Mouse (Mus musculus) forebrain, embryonic 12.5 days (tissue): ENCODE data around the gene Pmp22. TPM values are rescaled to one million over a fixed set of nuclear protein-coding genes. Genes with fewer than 3 reads are reported as not detected.

Experiments
- ATAC-seq: fragments of 200-750 bp; cut with Nextera tagmentation; 2 replicates; pipeline ENCODE4 v1.8.0; 2017; ENCODE audit warnings: moderate TSS enrichment; ENCODE audit not compliant: low FRiP score
- H3K27ac ChIP-seq: fragments of 300-500 bp; sonication (generic); 2 replicates; pipeline ENCODE4 v1.5.1; 2016; ENCODE audit warnings: mild to moderate bottlenecking
- H3K27me3 ChIP-seq: fragments of 300-500 bp; sonication (generic); 2 replicates; pipeline ENCODE4 v1.6.1; 2016; ENCODE audit warnings: mild to moderate bottlenecking
- H3K36me3 ChIP-seq: fragments of 300-500 bp; sonication (generic); replicated peaks from 2 replicates; pipeline ENCODE4 v1.6.1; 2016; ENCODE audit warnings: mild to moderate bottlenecking
- H3K4me1 ChIP-seq: fragments of 300-500 bp; sonication (generic); 2 replicates; pipeline ENCODE4 v1.6.1; 2016
- H3K4me2 ChIP-seq: fragments of 300-500 bp; sonication (generic); 2 replicates; pipeline ENCODE4 v1.6.1; 2016; ENCODE audit warnings: mild to moderate bottlenecking, moderate library complexity
- H3K4me3 ChIP-seq: fragments of 300-500 bp; sonication (generic); replicated peaks from 2 replicates; pipeline ENCODE4 v1.5.1; 2016; ENCODE audit warnings: mild to moderate bottlenecking
- H3K9ac ChIP-seq: fragments of 300-500 bp; sonication (generic); 2 replicates; pipeline ENCODE4 v1.6.1; 2016; ENCODE audit warnings: mild to moderate bottlenecking
- H3K9me3 ChIP-seq: fragments of 300-500 bp; sonication (generic); 2 replicates; pipeline ENCODE4 v1.6.1; 2016
- WGBS: fragments of 180-500 bp; shearing (Covaris S2); methylation state at CpG from one replicate; pipeline ENCODE4 v1.1.7; 2016; 5-methylcytosine and 5-hydroxymethylcytosine counted together
- polyA plus RNA-seq: library from polyadenylated mRNA; unstranded; fragments of >200 nt; fragmentation: Nextera tagmentation; extraction: Ambion mirVana; gene quantifications from 2 replicates; pipeline ENCODE4 v1.2.1, GENCODE M21; 2016

The Pmp22 gene
- polyA plus RNA-seq, 1 experiment from 2014 or later: 20.5 TPM

GRCm38 (mm10) chr11:63110329-63110728 is 18.5 kb upstream of the Pmp22 start:
- Histone ChIP-seq H3K9me3 (no peaks in the 10 kb centered on the region), H3K9ac (no peak overlapping the region), H3K4me1 (no peaks in the 10 kb centered on the region; the same call in 1 of the 2 replicates), H3K36me3 (no peaks in the 10 kb centered on the region), H3K27ac (no peak overlapping the region), H3K4me3 (no peak overlapping the region), H3K4me2 (no peak overlapping the region), H3K27me3 (no peaks in the 10 kb centered on the region)
- WGBS: 90% methylated on average over 3 of the region's 3 CpGs
- ATAC-seq: no peak

- no peak overlapping the region for H3K27ac ChIP-seq
- no peaks in the 10 kb centered on the region for H3K27me3 ChIP-seq
- no peak overlapping the region for H3K4me3 ChIP-seq
- H3K4me1 ChIP-seq: no peaks in the 10 kb centered on the region
- no peak overlapping the region for H3K9ac ChIP-seq
- WGBS: 89% methylated on average over 8 of the region's 8 CpGs
- no peaks in the 10 kb centered on the region for H3K9me3 ChIP-seq
- no peak overlapping the region for H3K4me2 ChIP-seq
- no peaks in the 10 kb centered on the region for H3K36me3 ChIP-seq
- no peak for ATAC-seq
These were observed 13.8 kb upstream of the Pmp22 start for GRCm38 (mm10) chr11:63114807-63115641.

DNA sequence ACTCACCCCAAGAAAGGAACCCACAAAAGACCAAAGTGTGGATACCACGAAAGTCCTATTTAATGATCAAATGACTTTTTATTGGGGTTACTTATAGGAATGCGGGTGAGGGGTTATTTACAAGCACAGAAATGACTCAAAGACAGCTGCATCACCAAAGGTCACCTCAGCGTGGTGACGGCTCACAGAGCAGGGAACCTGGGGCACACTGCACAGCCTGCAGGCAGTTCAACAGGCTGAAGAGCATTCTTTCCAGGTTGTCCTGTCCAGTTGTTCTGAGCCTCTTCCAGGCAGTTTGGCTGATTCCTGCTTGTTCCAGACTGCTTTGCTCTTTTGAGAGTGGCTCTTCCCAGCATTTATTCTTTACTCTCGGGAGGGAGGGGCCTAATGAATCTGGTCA is 12.1 kb upstream of the Pmp22 start:
- WGBS: 89% methylated on average over 5 of the region's 5 CpGs
- Histone ChIP-seq H3K4me2 (no peak overlapping the region), H3K9me3 (no peaks in the 10 kb centered on the region), H3K4me3 (no peak overlapping the region), H3K9ac (no peak overlapping the region), H3K27me3 (no peaks in the 10 kb centered on the region), H3K4me1 (no peaks in the 10 kb centered on the region), H3K27ac (no peak overlapping the region), H3K36me3 (no peaks in the 10 kb centered on the region)
- no peak for ATAC-seq

DNA sequence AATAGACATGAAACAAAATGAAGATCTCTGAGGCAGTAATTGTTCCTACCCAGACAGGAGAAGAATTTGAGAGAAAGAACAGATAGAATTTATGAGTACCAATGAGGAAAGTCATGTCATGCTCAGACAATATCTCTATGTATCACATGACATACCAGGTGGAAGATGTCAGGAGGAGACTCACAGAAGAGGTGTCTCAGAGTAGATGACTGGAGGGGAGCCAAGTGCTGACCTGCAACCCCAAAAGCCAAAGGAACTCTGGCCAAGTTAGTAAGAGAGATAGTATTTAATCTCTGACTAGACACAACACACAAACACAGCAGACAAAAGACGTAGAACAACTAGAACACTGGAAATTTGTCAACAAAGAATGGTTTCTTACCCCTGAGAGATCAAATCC is 11.5 kb upstream of the Pmp22 start:
- Histone ChIP-seq H3K4me2 (no peak overlapping the region), H3K27ac (no peak overlapping the region), H3K9me3 (no peaks in the 10 kb centered on the region), H3K4me1 (0 out of 2 replicates have a peak, but pooled peaks cover 4% of the 10 kb centered on the region), H3K4me3 (no peak overlapping the region), H3K27me3 (no peaks in the 10 kb centered on the region), H3K36me3 (no peaks in the 10 kb centered on the region), H3K9ac (no peak overlapping the region)
- no peak for ATAC-seq
- 88% methylated on average over 1 of the region's 1 CpGs for WGBS

- H3K27ac ChIP-seq: no peak overlapping the region
- 94% methylated on average over 7 of the region's 7 CpGs for WGBS
- no peak for ATAC-seq
- no peaks in the 10 kb centered on the region for H3K36me3 ChIP-seq
- H3K9ac ChIP-seq: no peak overlapping the region
- H3K4me2 ChIP-seq: no peak overlapping the region
- 0 out of 2 replicates have a peak, but pooled peaks cover 4% of the 10 kb centered on the region for H3K4me1 ChIP-seq
- no peak overlapping the region for H3K4me3 ChIP-seq
- no peaks in the 10 kb centered on the region for H3K9me3 ChIP-seq
- no peaks in the 10 kb centered on the region for H3K27me3 ChIP-seq
These were observed 9.0 kb upstream of the Pmp22 start for GRCm38 (mm10) chr11:63119791-63120190.

- no peak overlapping the region for H3K4me3 ChIP-seq
- 0 out of 2 replicates have a peak, but pooled peaks cover 4% of the 10 kb centered on the region for H3K4me1 ChIP-seq
- no peak for ATAC-seq
- H3K9me3 ChIP-seq: no peaks in the 10 kb centered on the region
- H3K27me3 ChIP-seq: no peaks in the 10 kb centered on the region
- WGBS: 69% methylated on average over 2 of the region's 2 CpGs
- no peak overlapping the region for H3K4me2 ChIP-seq
- no peaks in the 10 kb centered on the region for H3K36me3 ChIP-seq
- no peak overlapping the region for H3K27ac ChIP-seq
- no peak overlapping the region for H3K9ac ChIP-seq
These were observed 6.5 kb upstream of the Pmp22 start for GRCm38 (mm10) chr11:63122249-63122648.

DNA sequence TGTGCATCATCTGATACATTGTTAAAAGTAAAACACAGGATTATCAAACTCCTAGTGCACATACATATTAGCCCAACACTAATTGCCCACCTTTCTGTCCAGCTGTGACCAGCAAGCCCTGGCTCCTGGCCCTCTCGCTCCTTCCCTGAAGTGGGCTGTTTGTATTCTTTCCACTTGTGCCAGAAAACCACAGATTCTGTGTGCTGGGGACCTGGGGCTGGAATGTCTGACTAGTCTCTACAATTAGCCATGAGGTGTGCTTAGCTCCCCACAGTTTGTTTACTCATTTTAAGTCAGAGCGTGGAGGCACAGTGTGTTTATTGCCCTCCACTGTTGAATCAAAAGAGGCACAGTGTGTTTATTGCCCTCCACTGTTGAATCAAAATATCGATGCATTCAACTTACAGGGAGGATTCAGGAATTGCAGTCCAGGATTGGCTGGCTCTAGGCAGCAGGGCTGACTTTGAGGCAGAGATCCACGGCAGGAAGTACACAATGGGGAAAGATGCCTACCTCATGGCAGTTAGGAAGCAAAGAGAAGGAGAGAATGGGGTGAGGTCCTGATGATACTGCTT is 5.9 kb upstream of the Pmp22 start:
- H3K36me3 ChIP-seq: no peaks in the 10 kb centered on the region
- H3K27me3 ChIP-seq: no peaks in the 10 kb centered on the region
- ATAC-seq: no peak
- no peak overlapping the region for H3K27ac ChIP-seq
- 0 out of 2 replicates have a peak, but pooled peaks cover 4% of the 10 kb centered on the region for H3K4me1 ChIP-seq
- H3K9me3 ChIP-seq: no peaks in the 10 kb centered on the region
- no peak overlapping the region for H3K4me3 ChIP-seq
- no peak overlapping the region for H3K9ac ChIP-seq
- 74% methylated on average over 4 of the region's 4 CpGs for WGBS
- H3K4me2 ChIP-seq: no peak overlapping the region

- no peak overlapping the region for H3K9ac ChIP-seq
- H3K4me1 ChIP-seq: 0 out of 2 replicates have a peak, but pooled peaks cover 4% of the 10 kb centered on the region
- H3K9me3 ChIP-seq: no peaks in the 10 kb centered on the region
- H3K27ac ChIP-seq: no peak overlapping the region
- no peak for ATAC-seq
- no peak overlapping the region for H3K4me2 ChIP-seq
- no peaks in the 10 kb centered on the region for H3K36me3 ChIP-seq
- H3K27me3 ChIP-seq: peaks cover 8% of the 10 kb centered on the region
- H3K4me3 ChIP-seq: no peak overlapping the region
- WGBS: 6% methylated on average over 4 of the region's 4 CpGs
These were observed 4.5 kb upstream of the Pmp22 start for GRCm38 (mm10) chr11:63124316-63124715.

GRCm38 (mm10) chr11:63125832-63126456 is 2.8 kb upstream of the Pmp22 start:
- no peaks in the 10 kb centered on the region for H3K9me3 ChIP-seq
- no peak for ATAC-seq
- H3K27me3 ChIP-seq: peaks cover 24% of the 10 kb centered on the region
- no peak overlapping the region for H3K27ac ChIP-seq
- no peak overlapping the region for H3K4me3 ChIP-seq
- 0 out of 2 replicates have a peak, but pooled peaks cover 9% of the 10 kb centered on the region for H3K4me1 ChIP-seq
- WGBS: 69% methylated on average over 5 of the region's 5 CpGs
- H3K4me2 ChIP-seq: no peak overlapping the region
- H3K9ac ChIP-seq: no peak overlapping the region
- no peaks in the 10 kb centered on the region for H3K36me3 ChIP-seq

GRCm38 (mm10) chr11:63126976-63127375 is 1.8 kb upstream of the Pmp22 start:
- WGBS: 77% methylated on average over 8 of the region's 8 CpGs
- Histone ChIP-seq H3K4me1 (peaks cover 17% of the 10 kb centered on the region), H3K36me3 (no peaks in the 10 kb centered on the region), H3K4me3 (no peak overlapping the region), H3K27ac (no peak overlapping the region), H3K9me3 (no peaks in the 10 kb centered on the region), H3K4me2 (no peak overlapping the region), H3K27me3 (peaks cover 35% of the 10 kb centered on the region), H3K9ac (no peak overlapping the region)
- ATAC-seq: no peak

- Histone ChIP-seq H3K9ac (no peak overlapping the region), H3K36me3 (no peaks in the 10 kb centered on the region), H3K4me3 (no peak overlapping the region), H3K27ac (no peak overlapping the region), H3K4me2 (no peak overlapping the region), H3K9me3 (no peaks in the 10 kb centered on the region), H3K27me3 (peaks cover 40% of the 10 kb centered on the region), H3K4me1 (peaks cover 19% of the 10 kb centered on the region)
- 91% methylated on average over 4 of the region's 4 CpGs for WGBS
- ATAC-seq: no peak
These were observed 1.3 kb upstream of the Pmp22 start for GRCm38 (mm10) chr11:63127513-63127912.

- ATAC-seq: no peak
- WGBS: 57% methylated on average over 9 of the region's 9 CpGs
- H3K9ac ChIP-seq: no peak overlapping the region
- no peaks in the 10 kb centered on the region for H3K9me3 ChIP-seq
- H3K36me3 ChIP-seq: no peaks in the 10 kb centered on the region
- H3K4me1 ChIP-seq: peaks cover 27% of the 10 kb centered on the region
- no peak overlapping the region for H3K4me3 ChIP-seq
- H3K27me3 ChIP-seq: peaks cover 59% of the 10 kb centered on the region
- no peak overlapping the region for H3K4me2 ChIP-seq
- H3K27ac ChIP-seq: no peak overlapping the region
These were observed 593 bp downstream of the Pmp22 start for GRCm38 (mm10) chr11:63129375-63129774.
